Mouse (Mus musculus): Measurements from ENCODE around the gene Atp1a3.

DNA sequence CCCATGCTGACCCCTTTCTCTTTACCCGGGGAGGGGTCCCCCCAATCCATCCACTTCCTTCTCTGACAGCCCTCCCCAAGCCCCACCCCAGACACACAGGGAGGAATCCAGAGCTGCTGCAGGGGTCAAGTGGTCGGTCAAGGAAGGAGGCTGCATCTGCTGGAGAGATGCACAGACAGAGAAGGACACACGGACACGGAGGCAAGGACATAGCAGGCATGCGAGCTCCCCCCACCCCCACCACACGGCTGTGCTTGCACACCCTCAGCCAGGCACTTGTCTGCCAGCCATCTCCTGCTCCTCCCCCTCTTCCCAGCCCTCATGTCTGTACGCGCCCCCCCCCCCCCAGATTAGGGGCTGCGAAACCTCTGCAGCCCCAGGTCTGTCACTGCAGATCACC is 952 bp downstream of the Atp1a3 start:
- TF ChIP-seq POLR2A (IDR thresholded peaks at IDR 0.05; ENCODE audit: insufficient read depth, low read depth, low read length) (no peak), CTCF (IDR thresholded peaks at IDR 0.05) (no peak), EP300 (IDR thresholded peaks at IDR 0.05; ENCODE audit: insufficient read depth, low read depth, low read length) (no peak)

All from heart, adult 2 months (tissue).